Mouse (Mus musculus): ENCODE results near the gene Snhg11.

- TF ChIP-seq POLR2A (IDR thresholded peaks at IDR 0.05; ENCODE audit: low read depth, low read length), result no peak
- TF ChIP-seq CTCF (IDR thresholded peaks at IDR 0.05; ENCODE audit: borderline replicate concordance, insufficient read depth, low read length), result 0 out of 2 replicates have a peak, but pooled peaks have one; percentile 1
Observed at GRCm38 (mm10) chr2:158379354-158380078, 4.1 kb downstream of the Snhg11 start.
